Mouse (Mus musculus): ENCODE results near the gene Syne3. TPM values are rescaled to one million over a fixed set of nuclear protein-coding genes. Genes with fewer than 3 reads are reported as not detected.

Gene Syne3
- polyA plus RNA-seq, 1 experiment from 2014 or later, result 0.08 TPM

GRCm38 (mm10) chr12:104986781-104987180 is 22.8 kb downstream of the Syne3 start:
- Histone ChIP-seq H3K9ac (ENCODE audit: low read length) (no peak overlapping the region), H3K27me3 (replicated peaks; ENCODE audit: control insufficient read depth, insufficient read depth, low read length) (no peaks in the 10 kb centered on the region), H3K4me2 (ENCODE audit: low read length) (no peak overlapping the region), H3K36me3 (ENCODE audit: control insufficient read depth, insufficient read depth, low read length) (no peaks in the 10 kb centered on the region), H3K9me3 (replicated peaks; ENCODE audit: control insufficient read depth, low read length) (no peaks in the 10 kb centered on the region), H3K4me1 (ENCODE audit: control insufficient read depth, insufficient read depth, low read length) (no peaks in the 10 kb centered on the region), H3K4me3 (ENCODE audit: low read depth, low read length) (no peak overlapping the region), H3K27ac (ENCODE audit: low read depth, low read length) (no peak overlapping the region)
- 91% methylated on average over 9 of the region's 9 CpGs for WGBS
- no peak for ATAC-seq
- DNase-seq (ENCODE audit: low spot score), result no peak

DNA sequence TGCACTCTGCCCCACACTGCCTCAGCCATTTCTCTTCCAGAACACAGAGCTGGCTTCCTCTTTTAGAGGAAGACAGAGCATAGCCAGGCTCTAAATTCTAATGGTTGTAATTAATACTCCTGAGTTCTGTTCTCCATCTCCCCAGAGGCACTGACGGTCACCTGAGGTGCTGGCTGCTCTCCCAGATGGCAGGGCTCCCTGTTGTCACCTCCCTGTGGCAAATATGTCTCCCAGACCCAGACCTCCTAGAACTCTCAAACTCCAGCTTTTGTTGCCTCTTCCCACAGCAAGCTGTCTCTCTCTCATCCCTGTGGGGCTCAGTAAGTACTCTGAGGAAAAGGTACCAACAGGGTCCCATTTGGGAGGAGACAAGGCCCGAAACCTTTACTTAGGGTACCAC is 23.6 kb downstream of the Syne3 start:
- WGBS, result 83% methylated on average over 2 of the region's 2 CpGs
- ATAC-seq, result no peak
- no peaks in the 10 kb centered on the region for H3K9me3 ChIP-seq (replicated peaks; ENCODE audit: control insufficient read depth, low read length)

DNA sequence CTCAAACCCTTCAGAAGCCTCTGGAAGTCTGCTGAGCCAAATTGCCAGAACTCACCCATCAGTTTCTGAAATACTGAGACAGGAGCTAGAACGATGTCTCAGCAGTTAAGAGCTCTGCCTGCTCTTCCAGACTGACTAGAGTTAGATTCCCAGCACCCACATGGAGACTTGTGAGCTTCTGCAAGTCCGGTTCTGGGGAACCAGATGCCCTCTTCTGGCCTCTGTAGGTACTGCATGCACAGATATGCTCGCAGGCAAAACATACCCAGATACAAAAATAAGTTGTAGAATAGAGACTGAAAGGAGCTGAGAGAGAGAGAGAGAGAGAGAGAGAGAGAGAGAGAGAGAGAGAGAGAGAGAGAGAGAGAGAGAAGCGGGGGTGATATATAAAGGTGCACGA is 24.5 kb downstream of the Syne3 start:
- Histone ChIP-seq H3K9ac (ENCODE audit: low read length) (no peak overlapping the region), H3K36me3 (ENCODE audit: control insufficient read depth, insufficient read depth, low read length) (no peaks in the 10 kb centered on the region), H3K27ac (ENCODE audit: low read depth, low read length) (no peak overlapping the region), H3K4me2 (ENCODE audit: low read length) (no peak overlapping the region), H3K9me3 (replicated peaks; ENCODE audit: control insufficient read depth, low read length) (no peaks in the 10 kb centered on the region), H3K27me3 (replicated peaks; ENCODE audit: control insufficient read depth, insufficient read depth, low read length) (no peaks in the 10 kb centered on the region), H3K4me3 (ENCODE audit: low read depth, low read length) (no peak overlapping the region), H3K4me1 (ENCODE audit: control insufficient read depth, insufficient read depth, low read length) (no peaks in the 10 kb centered on the region)
- ATAC-seq (no peak), DNase-seq (ENCODE audit: low spot score) (no peak)
- 85% methylated on average over 5 of the region's 5 CpGs for WGBS

More for the DNA sequence above, 23.6 kb downstream of the Syne3 start:
- H3K4me2 ChIP-seq (ENCODE audit: low read length), result no peak overlapping the region
- no peak for DNase-seq (ENCODE audit: low spot score)
- H3K4me1 ChIP-seq (ENCODE audit: control insufficient read depth, insufficient read depth, low read length), result no peaks in the 10 kb centered on the region
- no peak overlapping the region for H3K9ac ChIP-seq (ENCODE audit: low read length)
- no peak overlapping the region for H3K4me3 ChIP-seq (ENCODE audit: low read depth, low read length)
- no peaks in the 10 kb centered on the region for H3K27me3 ChIP-seq (replicated peaks; ENCODE audit: control insufficient read depth, insufficient read depth, low read length)
- no peak overlapping the region for H3K27ac ChIP-seq (ENCODE audit: low read depth, low read length)
- no peaks in the 10 kb centered on the region for H3K36me3 ChIP-seq (ENCODE audit: control insufficient read depth, insufficient read depth, low read length)

DNA sequence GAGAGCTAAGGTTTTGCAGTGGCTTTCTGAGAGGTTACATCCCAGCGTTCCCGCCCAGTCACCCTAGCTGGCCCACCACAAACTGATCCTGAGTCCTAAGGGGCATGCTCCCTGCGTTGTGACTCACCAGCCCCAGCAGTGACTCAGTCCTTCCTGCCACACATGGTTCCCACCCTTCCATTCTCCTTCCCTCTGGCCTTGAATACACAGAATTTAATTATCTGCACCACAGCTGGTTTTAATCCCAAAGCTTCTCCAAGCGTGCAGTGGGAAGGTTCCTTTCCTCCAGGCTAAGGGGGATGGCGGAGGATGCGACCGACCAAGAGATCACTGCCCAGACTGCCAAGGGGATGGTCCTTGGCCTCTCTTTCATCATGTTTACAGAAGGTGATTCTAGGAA is 26.1 kb downstream of the Syne3 start:
- DNase-seq (ENCODE audit: low spot score), result no peak
- WGBS, result 56% methylated on average over 7 of the region's 7 CpGs

DNA sequence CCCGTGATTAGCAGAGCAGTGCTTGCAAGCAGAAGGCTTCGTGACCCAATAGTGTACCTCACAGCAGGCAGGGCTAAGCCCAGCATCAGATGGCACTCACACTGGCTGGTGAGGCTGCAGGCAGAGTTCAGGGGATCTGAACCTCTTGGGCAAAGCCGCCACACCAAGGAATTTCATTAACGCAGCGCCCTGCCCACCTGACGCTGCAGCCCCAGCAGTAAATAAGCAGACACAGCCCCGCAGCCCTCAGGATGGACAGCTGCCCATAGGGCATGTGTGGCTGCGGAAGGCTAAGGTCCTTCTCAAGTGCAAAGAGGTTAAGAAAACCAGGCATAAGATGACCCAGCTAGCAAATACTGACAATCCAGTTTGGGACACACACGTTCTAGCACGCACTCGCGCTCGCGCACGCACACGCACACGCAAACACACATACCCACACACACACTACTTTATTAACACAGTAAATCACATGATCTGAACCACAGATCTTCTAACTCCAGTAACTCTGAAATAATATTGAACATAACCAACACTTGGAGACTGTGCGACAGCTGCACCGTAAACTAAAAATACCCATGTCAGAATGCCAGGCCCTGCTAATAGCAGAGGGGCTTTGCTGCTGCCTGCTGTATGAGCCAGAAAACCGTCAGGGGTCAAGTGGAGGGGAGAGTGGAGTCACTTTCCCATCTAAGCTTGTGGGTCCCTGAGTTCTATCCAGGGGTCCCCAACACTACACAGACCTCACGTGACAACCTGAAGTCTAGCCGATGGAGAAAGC is 30.5 kb downstream of the Syne3 start:
- H3K36me3 ChIP-seq (ENCODE audit: control insufficient read depth, insufficient read depth, low read length), result no peaks in the 10 kb centered on the region
- H3K4me3 ChIP-seq (ENCODE audit: low read depth, low read length), result no peak overlapping the region
- WGBS, result 64% methylated on average over 22 of the region's 22 CpGs
- peaks cover 5% of the 10 kb centered on the region; the same call in 1 of the 2 replicates for H3K4me1 ChIP-seq (ENCODE audit: control insufficient read depth, insufficient read depth, low read length)
- no peaks in the 10 kb centered on the region for H3K27me3 ChIP-seq (replicated peaks; ENCODE audit: control insufficient read depth, insufficient read depth, low read length)
- no peak overlapping the region for H3K4me2 ChIP-seq (ENCODE audit: low read length)
- no peak for DNase-seq (ENCODE audit: low spot score)
- peak overlapping the region; percentile 21; the same call in 1 of the 2 replicates for H3K27ac ChIP-seq (ENCODE audit: low read depth, low read length)
- no peak for ATAC-seq
- no peak overlapping the region for H3K9ac ChIP-seq (ENCODE audit: low read length)
- H3K9me3 ChIP-seq (replicated peaks; ENCODE audit: control insufficient read depth, low read length), result no peaks in the 10 kb centered on the region

More for the DNA sequence above, 26.1 kb downstream of the Syne3 start:
- no peak overlapping the region for H3K9ac ChIP-seq (ENCODE audit: low read length)
- H3K27ac ChIP-seq (ENCODE audit: low read depth, low read length), result no peak overlapping the region
- no peaks in the 10 kb centered on the region for H3K36me3 ChIP-seq (ENCODE audit: control insufficient read depth, insufficient read depth, low read length)
- no peaks in the 10 kb centered on the region for H3K9me3 ChIP-seq (replicated peaks; ENCODE audit: control insufficient read depth, low read length)
- H3K4me1 ChIP-seq (ENCODE audit: control insufficient read depth, insufficient read depth, low read length), result peaks cover under 1% of the 10 kb centered on the region; the same call in 1 of the 2 replicates
- ATAC-seq, result no peak
- H3K4me3 ChIP-seq (ENCODE audit: low read depth, low read length), result no peak overlapping the region
- no peaks in the 10 kb centered on the region for H3K27me3 ChIP-seq (replicated peaks; ENCODE audit: control insufficient read depth, insufficient read depth, low read length)
- no peak overlapping the region for H3K4me2 ChIP-seq (ENCODE audit: low read length)

DNA sequence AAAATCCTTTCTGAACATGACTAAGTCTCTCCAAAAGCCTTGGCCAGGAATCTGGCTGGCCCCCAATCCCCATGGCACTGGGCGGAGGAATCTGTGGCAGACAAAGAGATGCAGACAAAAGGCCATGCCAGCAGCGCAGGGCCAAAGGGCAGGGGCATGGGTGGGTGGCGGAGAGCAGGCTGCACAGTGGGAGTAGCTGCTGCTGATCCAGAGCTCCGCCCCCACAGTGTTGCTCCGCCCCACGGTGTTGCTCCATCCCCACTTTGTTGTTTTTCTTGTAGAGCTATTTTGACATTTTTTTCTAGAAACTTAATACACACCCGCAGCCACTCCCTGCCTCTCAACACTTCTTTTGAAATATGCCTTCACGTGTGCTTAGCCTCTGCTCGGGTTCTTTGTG is 31.2 kb downstream of the Syne3 start:
- DNase-seq (ENCODE audit: low spot score) (peak; percentile 59), ATAC-seq (peak; percentile 60; the same call in 1 of the 2 replicates)
- Histone ChIP-seq H3K9me3 (replicated peaks; ENCODE audit: control insufficient read depth, low read length) (no peaks in the 10 kb centered on the region), H3K4me1 (ENCODE audit: control insufficient read depth, insufficient read depth, low read length) (peaks cover 5% of the 10 kb centered on the region; the same call in 1 of the 2 replicates), H3K9ac (ENCODE audit: low read length) (no peak overlapping the region; the same call in 1 of the 2 replicates), H3K27me3 (replicated peaks; ENCODE audit: control insufficient read depth, insufficient read depth, low read length) (no peaks in the 10 kb centered on the region), H3K4me2 (ENCODE audit: low read length) (no peak overlapping the region), H3K36me3 (ENCODE audit: control insufficient read depth, insufficient read depth, low read length) (no peaks in the 10 kb centered on the region), H3K4me3 (ENCODE audit: low read depth, low read length) (no peak overlapping the region), H3K27ac (ENCODE audit: low read depth, low read length) (no peak overlapping the region)
- WGBS, result 2% methylated on average over 9 of the region's 9 CpGs

DNA sequence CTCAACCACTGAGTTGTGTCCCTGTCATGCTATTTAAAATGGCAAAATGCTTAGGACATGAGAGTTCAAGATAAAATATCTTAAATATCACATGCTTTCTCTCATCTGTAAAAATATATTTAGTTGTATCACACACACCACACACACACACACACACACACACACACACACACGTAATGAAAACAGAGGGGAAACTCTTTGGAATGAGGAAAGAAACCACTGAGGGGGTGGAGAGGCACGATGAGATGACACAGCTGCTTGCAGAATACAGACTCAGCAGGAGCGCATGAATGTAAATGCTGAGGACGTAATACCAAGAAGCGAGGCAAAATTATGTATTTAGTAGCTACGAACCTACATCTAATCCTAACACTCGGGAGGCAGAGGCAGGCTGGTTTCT is 32.7 kb downstream of the Syne3 start:
- WGBS, result 87% methylated on average over 7 of the region's 7 CpGs
- no peak for ATAC-seq
- H3K9me3 ChIP-seq (replicated peaks; ENCODE audit: control insufficient read depth, low read length), result no peaks in the 10 kb centered on the region
- no peak overlapping the region for H3K4me3 ChIP-seq (ENCODE audit: low read depth, low read length)
- H3K27me3 ChIP-seq (replicated peaks; ENCODE audit: control insufficient read depth, insufficient read depth, low read length), result no peaks in the 10 kb centered on the region
- H3K9ac ChIP-seq (ENCODE audit: low read length), result no peak overlapping the region
- H3K4me2 ChIP-seq (ENCODE audit: low read length), result no peak overlapping the region
- H3K27ac ChIP-seq (ENCODE audit: low read depth, low read length), result no peak overlapping the region
- peaks cover 5% of the 10 kb centered on the region; the same call in 1 of the 2 replicates for H3K4me1 ChIP-seq (ENCODE audit: control insufficient read depth, insufficient read depth, low read length)
- no peaks in the 10 kb centered on the region for H3K36me3 ChIP-seq (ENCODE audit: control insufficient read depth, insufficient read depth, low read length)
- no peak for DNase-seq (ENCODE audit: low spot score)

GRCm38 (mm10) chr12:104976331-104976817 is 33.2 kb downstream of the Syne3 start:
- peaks cover 5% of the 10 kb centered on the region; the same call in 1 of the 2 replicates for H3K4me1 ChIP-seq (ENCODE audit: control insufficient read depth, insufficient read depth, low read length)
- 11% methylated on average over 8 of the region's 8 CpGs for WGBS
- DNase-seq (ENCODE audit: low spot score) (peak; percentile 22), ATAC-seq (peak; percentile 63)
- no peaks in the 10 kb centered on the region for H3K36me3 ChIP-seq (ENCODE audit: control insufficient read depth, insufficient read depth, low read length)
- no peak overlapping the region for H3K27ac ChIP-seq (ENCODE audit: low read depth, low read length)
- H3K9ac ChIP-seq (ENCODE audit: low read length), result no peak overlapping the region
- H3K4me2 ChIP-seq (ENCODE audit: low read length), result no peak overlapping the region
- no peak overlapping the region for H3K4me3 ChIP-seq (ENCODE audit: low read depth, low read length)
- no peaks in the 10 kb centered on the region for H3K9me3 ChIP-seq (replicated peaks; ENCODE audit: control insufficient read depth, low read length)
- no peaks in the 10 kb centered on the region for H3K27me3 ChIP-seq (replicated peaks; ENCODE audit: control insufficient read depth, insufficient read depth, low read length)

DNA sequence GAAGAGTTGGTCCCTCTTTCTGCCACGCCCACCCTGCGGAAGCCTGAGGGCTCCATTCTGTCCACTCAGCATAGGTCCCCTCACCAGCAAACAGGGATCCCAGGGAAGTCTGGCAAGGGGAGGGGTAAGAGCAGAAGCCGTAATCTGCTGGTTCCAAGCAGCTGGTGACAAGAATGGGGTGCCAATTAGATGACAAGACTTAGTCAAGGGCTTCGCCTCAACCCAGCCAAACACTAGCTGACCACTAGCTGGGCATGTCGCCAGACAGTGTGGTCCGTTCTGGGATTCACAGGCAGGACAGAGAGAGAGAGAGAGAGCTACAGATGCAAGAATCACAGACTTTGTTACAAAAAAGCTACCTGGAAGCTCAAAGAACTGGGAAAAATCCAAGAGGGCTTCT is 36.7 kb downstream of the Syne3 start:
- Histone ChIP-seq H3K9ac (ENCODE audit: low read length) (no peak overlapping the region), H3K4me3 (ENCODE audit: low read depth, low read length) (no peak overlapping the region), H3K36me3 (ENCODE audit: control insufficient read depth, insufficient read depth, low read length) (no peaks in the 10 kb centered on the region), H3K27ac (ENCODE audit: low read depth, low read length) (no peak overlapping the region), H3K4me2 (ENCODE audit: low read length) (no peak overlapping the region), H3K9me3 (replicated peaks; ENCODE audit: control insufficient read depth, low read length) (no peaks in the 10 kb centered on the region), H3K27me3 (replicated peaks; ENCODE audit: control insufficient read depth, insufficient read depth, low read length) (no peaks in the 10 kb centered on the region), H3K4me1 (ENCODE audit: control insufficient read depth, insufficient read depth, low read length) (0 out of 2 replicates have a peak, but pooled peaks cover 2% of the 10 kb centered on the region)
- DNase-seq (ENCODE audit: low spot score) (no peak), ATAC-seq (no peak)
- WGBS, result 76% methylated on average over 6 of the region's 6 CpGs

All from forebrain, embryonic 14.5 days (tissue).